Mouse (Mus musculus) small intestine, adult 2 months (tissue): ENCODE results near the gene Tbc1d19.

ENCODE experiments used
- CTCF ChIP-seq: fragments of 200-500 bp; IDR thresholded peaks from 2 replicates; pipeline ENCODE4 v1.5.1; 2012; ENCODE audit warnings: low read depth, mild to moderate bottlenecking, control low read depth, inconsistent platforms, low read length, moderate library complexity, mixed read lengths; ENCODE audit not compliant: insufficient replicate concordance, insufficient read length; ENCODE audit errors: extremely low read depth
- POLR2A ChIP-seq: fragments of 200-500 bp; IDR thresholded peaks from 2 replicates; pipeline ENCODE4 v1.6.1; 2012; ENCODE audit warnings: low read depth, mild to moderate bottlenecking, control low read depth, inconsistent platforms, low read length, moderate library complexity

DNA sequence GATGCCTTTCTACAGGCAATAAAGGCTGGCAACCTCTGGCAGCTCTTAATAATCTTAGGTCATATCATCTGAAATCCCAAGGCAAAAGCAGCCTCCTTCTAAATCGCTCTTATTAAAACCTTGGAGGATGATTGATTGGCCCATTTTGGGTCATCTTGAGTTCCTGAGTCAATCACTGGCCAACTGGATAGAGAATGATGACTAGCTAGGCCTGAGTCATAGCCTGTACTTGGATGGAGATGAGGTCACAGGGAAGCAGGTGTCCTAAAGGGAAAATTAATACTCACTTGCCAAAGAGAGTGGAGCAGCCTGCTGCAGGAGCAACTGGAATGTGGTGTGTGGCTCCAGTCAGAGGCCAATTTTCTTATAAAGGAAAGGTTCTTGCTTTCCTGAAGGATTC lies 125.4 kb downstream of the Tbc1d19 start:
- TF ChIP-seq CTCF (no peak), POLR2A (no peak)
